Mouse (Mus musculus) G1E (cell line): ENCODE data around the gene Cnn2. TPM values are rescaled to one million over a fixed set of nuclear protein-coding genes. Genes with fewer than 3 reads are reported as not detected.

Experiments
- ATAC-seq: 2 replicates; pipeline ENCODE4 v1.8.0; 2016; ENCODE audit warnings: mild to moderate bottlenecking; ENCODE audit not compliant: insufficient number of reproducible peaks, poor library complexity, low FRiP score, severe bottlenecking; ENCODE audit errors: extremely low read depth
- DNase-seq: peaks from one replicate; pipeline ENCODE4 v3.0.0; 2012; ENCODE audit warnings: low spot score
- H3K27me3 ChIP-seq: 2 replicates; pipeline ENCODE4 v1.6.1; 2012; ENCODE audit warnings: mild to moderate bottlenecking, low read length, inconsistent platforms; ENCODE audit not compliant: insufficient read depth
- H3K36me3 ChIP-seq: replicated peaks from 2 replicates; pipeline ENCODE3; 2012; ENCODE audit warnings: mild to moderate bottlenecking, inconsistent platforms
- H3K4me1 ChIP-seq: 2 replicates; pipeline ENCODE4 v1.6.1; 2012; ENCODE audit warnings: low read depth, low read length, inconsistent platforms, mixed read lengths; ENCODE audit not compliant: insufficient read depth
- H3K4me3 ChIP-seq: 2 replicates; pipeline ENCODE4 v1.5.1; 2012; ENCODE audit warnings: low read depth, mild to moderate bottlenecking, inconsistent platforms, low read length, moderate library complexity, mixed read lengths
- H3K9me3 ChIP-seq: replicated peaks from 2 replicates; pipeline ENCODE4 v1.6.1; 2012; ENCODE audit warnings: inconsistent platforms
- CTCF ChIP-seq: IDR thresholded peaks from 2 replicates; pipeline ENCODE4 v1.5.1; 2012; ENCODE audit warnings: low read depth, low read length, inconsistent platforms, mixed read lengths
- GATA1 ChIP-seq: IDR thresholded peaks from 2 replicates; pipeline ENCODE4 v1.6.1; 2012; ENCODE audit warnings: borderline replicate concordance, low read length, inconsistent platforms, mixed read lengths
- GATA2 ChIP-seq: IDR thresholded peaks from 2 replicates; pipeline ENCODE4 v1.6.1; 2012; ENCODE audit warnings: low read depth, low read length, inconsistent platforms, borderline replicate concordance
- POLR2AphosphoS5 ChIP-seq: IDR thresholded peaks from 2 replicates; pipeline ENCODE4 v1.6.1; 2012; ENCODE audit warnings: low read depth, low read length, inconsistent platforms; ENCODE audit not compliant: insufficient replicate concordance
- TAL1 ChIP-seq: conservative IDR thresholded peaks from 2 replicates; pipeline ENCODE4 v1.6.1; 2012; ENCODE audit warnings: low read depth, low read length, inconsistent platforms, mixed read lengths
- polyA plus RNA-seq: library from polyadenylated mRNA; stranded (reverse); fragments of >175 nt; gene quantifications from 2 replicates; pipeline ENCODE4 v1.2.3, GENCODE M21; 2012
- total RNA-seq, 2 experiments: library from RNA; stranded (forward) in 1 of 2; stranded (reverse) in 1 of 2; fragments of 200-1000 nt in 1 of 2; fragments of >200 nt in 1 of 2; fragmentation: Nextera tagmentation in 1 of 2; gene quantifications; 2 replicates each; pipeline ENCODE4 v1.2.3; 2014 to 2017

Cnn2 gene
- total and polyA plus RNA-seq, 3 experiments: 7.4 to 20.8 (median 8.4) TPM

- Histone ChIP-seq H3K4me1 (peaks cover 62% of the 10 kb centered on the region), H3K36me3 (peaks cover 84% of the 10 kb centered on the region)
- no peak for ATAC-seq
Measured at GRCm38 (mm10) chr10:80015583-80015982, 27.2 kb downstream of the Cnn2 start.

GRCm38 (mm10) chr10:80016511-80016910 is 28.1 kb downstream of the Cnn2 start, which contains the start of gene Arhgap45:
Arhgap45 (plus strand) TSS chr10:80016653.
- H3K9me3 ChIP-seq: peaks cover 2% of the 10 kb centered on the region; the same call in 1 of the 2 replicates
- peaks cover 84% of the 10 kb centered on the region for H3K36me3 ChIP-seq
- peak within 1 kb of the TSS; percentile 85 for H3K4me3 ChIP-seq
- ATAC-seq (peak; percentile 91), DNase-seq (peak; percentile 98)
- H3K27me3 ChIP-seq: no peaks in the 10 kb centered on the region
- TF ChIP-seq TAL1 (no peak), POLR2AphosphoS5 (0 out of 2 replicates have a peak, but pooled peaks have one; percentile 37), GATA1 (no peak), CTCF (no peak), GATA2 (no peak)
- H3K4me1 ChIP-seq: peaks cover 71% of the 10 kb centered on the region

More at GRCm38 (mm10) chr10:80015583-80015982, 27.2 kb downstream of the Cnn2 start:
- Histone ChIP-seq H3K4me3 (no peak overlapping the region), H3K9me3 (peaks cover 11% of the 10 kb centered on the region), H3K27me3 (no peaks in the 10 kb centered on the region)
- no peak for DNase-seq
- TF ChIP-seq GATA1 (no peak), GATA2 (no peak), TAL1 (no peak), POLR2AphosphoS5 (no peak), CTCF (no peak)

GRCm38 (mm10) chr10:80016931-80017330 is 28.5 kb downstream of the Cnn2 start:
- Histone ChIP-seq H3K27me3 (no peaks in the 10 kb centered on the region), H3K4me3 (peak overlapping the region; percentile 85), H3K36me3 (peaks cover 84% of the 10 kb centered on the region), H3K4me1 (peaks cover 73% of the 10 kb centered on the region), H3K9me3 (no peaks in the 10 kb centered on the region)
- DNase-seq (no peak), ATAC-seq (peak; percentile 10; the same call in 1 of the 2 replicates)
- TF ChIP-seq TAL1 (no peak), GATA1 (no peak), GATA2 (no peak), POLR2AphosphoS5 (no peak), CTCF (no peak)

GRCm38 (mm10) chr10:80017361-80017760 is 29.0 kb downstream of the Cnn2 start:
- DNase-seq (peak; percentile 93), ATAC-seq (peak; percentile 59)
- Histone ChIP-seq H3K9me3 (no peaks in the 10 kb centered on the region), H3K27me3 (no peaks in the 10 kb centered on the region), H3K4me1 (peaks cover 78% of the 10 kb centered on the region), H3K36me3 (peaks cover 84% of the 10 kb centered on the region), H3K4me3 (peak overlapping the region; percentile 85)
- no peak for TF ChIP-seq POLR2AphosphoS5
- no peak for TF ChIP-seq GATA1
- TF ChIP-seq CTCF: no peak
- TF ChIP-seq TAL1: no peak
- no peak for TF ChIP-seq GATA2

- no peak for DNase-seq
- no peaks in the 10 kb centered on the region for H3K27me3 ChIP-seq
- peak overlapping the region; percentile 85 for H3K4me3 ChIP-seq
- H3K4me1 ChIP-seq: peaks cover 82% of the 10 kb centered on the region
- peaks cover 84% of the 10 kb centered on the region for H3K36me3 ChIP-seq
- no peaks in the 10 kb centered on the region for H3K9me3 ChIP-seq
- ATAC-seq: no peak
- TF ChIP-seq CTCF: no peak
- no peak for TF ChIP-seq GATA2
- no peak for TF ChIP-seq GATA1
- TF ChIP-seq TAL1: no peak
- no peak for TF ChIP-seq POLR2AphosphoS5
Measured at GRCm38 (mm10) chr10:80017771-80018170, 29.4 kb downstream of the Cnn2 start.

GRCm38 (mm10) chr10:80018739-80019297 is 30.4 kb downstream of the Cnn2 start:
- H3K4me1 ChIP-seq: peaks cover 87% of the 10 kb centered on the region

More at GRCm38 (mm10) chr10:80018739-80019297, 30.4 kb downstream of the Cnn2 start:
- Histone ChIP-seq H3K9me3 (no peaks in the 10 kb centered on the region), H3K36me3 (peaks cover 84% of the 10 kb centered on the region), H3K27me3 (no peaks in the 10 kb centered on the region), H3K4me3 (peak overlapping the region; percentile 69)
- ATAC-seq: 0 out of 2 replicates have a peak, but pooled peaks have one; percentile 17
- no peak for TF ChIP-seq CTCF
- TF ChIP-seq GATA2: no peak
- TF ChIP-seq POLR2AphosphoS5: no peak
- TF ChIP-seq TAL1: no peak
- no peak for TF ChIP-seq GATA1
- DNase-seq: peak; percentile 79
